Mouse (Mus musculus) frontal cortex, postnatal 10 days (tissue): ENCODE measurements around the gene Atp2b2.
"Not testable (repeated sequence)": the region's sequence is repeated elsewhere in the genome, so short reads cannot be mapped to it uniquely, and the experiment has no call there.

Source experiments
- DNase-seq, 2 experiments: peaks; one replicate each; pipeline ENCODE4 v3.0.0; 2022; ENCODE audit warnings: low spot score in 2 of 2, mixed read lengths in 1 of 2

The Atp2b2 gene

GRCm38 (mm10) chr6:113714276-113714675 lies 328.1 kb downstream of the Atp2b2 start:
- DNase-seq, result no peak

- not testable (repeated sequence) for DNase-seq
Measured at GRCm38 (mm10) chr6:113713389-113713788, 329.0 kb downstream of the Atp2b2 start.

GRCm38 (mm10) chr6:113712718-113713117 lies 329.7 kb downstream of the Atp2b2 start:
- no peak for DNase-seq

- DNase-seq, result peak in 1 of 2 experiments; percentile 40
Measured at GRCm38 (mm10) chr6:113697222-113698205, 344.9 kb downstream of the Atp2b2 start.

DNA sequence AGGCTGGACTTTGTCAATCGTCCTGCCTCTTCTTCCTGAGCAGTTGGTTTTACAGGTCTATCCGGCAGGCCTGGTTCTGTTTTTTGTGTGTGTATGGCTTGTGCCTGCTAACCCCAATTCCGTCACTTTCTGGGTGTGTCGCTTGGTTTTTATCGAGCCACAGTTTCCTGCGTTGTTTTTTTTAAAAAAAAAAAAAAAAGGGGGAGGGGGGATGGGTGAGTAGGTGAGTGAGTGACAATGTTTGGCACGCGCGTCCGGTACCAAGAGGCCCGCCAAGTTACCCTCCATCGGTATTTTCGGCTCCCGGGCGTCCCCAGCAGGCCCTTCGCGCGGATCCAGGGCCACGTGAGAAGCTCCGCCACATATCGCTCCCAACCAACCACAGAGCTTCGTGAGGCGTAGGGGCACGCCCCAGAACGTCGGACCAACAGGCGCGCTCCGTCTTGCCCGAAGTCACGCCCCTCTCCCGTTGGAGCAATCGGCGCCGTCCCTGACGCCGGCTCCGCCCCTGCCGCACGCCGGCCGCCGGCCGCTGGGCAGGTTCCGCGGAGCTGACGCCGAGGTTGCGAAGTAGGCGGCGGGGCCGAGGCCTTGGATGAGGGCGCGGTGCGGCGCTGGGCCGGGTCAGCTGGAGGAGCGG lies 345.7 kb downstream of the Atp2b2 start, which contains the start of gene Tatdn2:
Tatdn2 (plus strand) TSS at position 469 of the 640 bp plus-strand sequence.
- peak; percentile 96 to 97 for DNase-seq

- DNase-seq, result no peak
Measured at GRCm38 (mm10) chr6:113695766-113696355, 346.6 kb downstream of the Atp2b2 start.

- DNase-seq, result no peak
Measured at GRCm38 (mm10) chr6:113695203-113695602, 347.2 kb downstream of the Atp2b2 start.
